ENCODE assay signal across 8 mouse cellular contexts in genomic region chr11:109320361-109320933, GRCm38 (mm10). TPM values are rescaled to one million over a fixed set of nuclear protein-coding genes. Genes with fewer than 3 reads are reported as not detected.
A peak's percentile ranks its signal among the peaks of the same experiment; 100 is the strongest.
DNase-seq lines count a peak whose midpoint lies in the region; ATAC-seq and TF ChIP-seq lines count a peak whose summit lies in the region.

No protein-coding gene starts in this region.

- WGBS in intestine, embryonic 14.5 days = 36% methylated on average over 8 of the region's 8 CpGs
- 51% methylated on average over 8 of the region's 8 CpGs for WGBS in intestine, postnatal 0 days
- 40% methylated on average over 8 of the region's 8 CpGs for WGBS in intestine, embryonic 15.5 days
- WGBS in midbrain, embryonic 14.5 days = 40% methylated on average over 8 of the region's 8 CpGs
- WGBS in liver, embryonic 12.5 days (ENCODE audit: insufficient replicate concordance) = 67% methylated on average over 8 of the region's 8 CpGs

- no peaks in the 10 kb centered on the region for H3K36me3 ChIP-seq in intestine, embryonic 14.5 days (ENCODE audit: control insufficient read depth, insufficient read depth, low read length)
- H3K36me3 ChIP-seq in intestine, postnatal 0 days (ENCODE audit: control insufficient read depth, insufficient read depth) = no peaks in the 10 kb centered on the region
- H3K36me3 ChIP-seq in intestine, embryonic 15.5 days = no peaks in the 10 kb centered on the region
- H3K36me3 ChIP-seq in midbrain, embryonic 14.5 days (ENCODE audit: control insufficient read depth, insufficient read depth, low read length) = no peaks in the 10 kb centered on the region
- H3K36me3 ChIP-seq in liver, embryonic 12.5 days = no peaks in the 10 kb centered on the region

- H3K4me3 ChIP-seq in intestine, embryonic 14.5 days (ENCODE audit: low read depth, low read length) = no peak overlapping the region
- H3K4me3 ChIP-seq in intestine, postnatal 0 days (ENCODE audit: low read depth, low read length) = no peak overlapping the region
- H3K4me3 ChIP-seq in intestine, embryonic 15.5 days (replicated peaks) = no peak overlapping the region
- H3K4me3 ChIP-seq in midbrain, embryonic 14.5 days (replicated peaks; ENCODE audit: low read depth, low read length) = no peak overlapping the region
- no peak overlapping the region for H3K4me3 ChIP-seq in liver, embryonic 12.5 days

- no peaks in the 10 kb centered on the region for H3K9me3 ChIP-seq in intestine, embryonic 14.5 days (ENCODE audit: control insufficient read depth, low read length)
- H3K9me3 ChIP-seq in intestine, postnatal 0 days (ENCODE audit: control insufficient read depth) = no peaks in the 10 kb centered on the region
- H3K9me3 ChIP-seq in intestine, embryonic 15.5 days = no peaks in the 10 kb centered on the region
- no peaks in the 10 kb centered on the region for H3K9me3 ChIP-seq in midbrain, embryonic 14.5 days (ENCODE audit: control insufficient read depth, low read length)
- H3K9me3 ChIP-seq in liver, embryonic 12.5 days (replicated peaks) = no peaks in the 10 kb centered on the region

- no peak overlapping the region for H3K9ac ChIP-seq in intestine, embryonic 14.5 days (ENCODE audit: low read length)
- H3K9ac ChIP-seq in intestine, postnatal 0 days (ENCODE audit: low read depth, low read length) = no peak overlapping the region
- H3K9ac ChIP-seq in intestine, embryonic 15.5 days = no peak overlapping the region
- no peak overlapping the region for H3K9ac ChIP-seq in midbrain, embryonic 14.5 days (replicated peaks; ENCODE audit: low read length)
- no peak overlapping the region for H3K9ac ChIP-seq in liver, embryonic 12.5 days

- no peak for TF ChIP-seq CTCF in intestine, postnatal 0 days (IDR thresholded peaks at IDR 0.05; ENCODE audit: low read depth)

- no peak overlapping the region for H3K4me2 ChIP-seq in intestine, embryonic 14.5 days (ENCODE audit: low read length)
- H3K4me2 ChIP-seq in intestine, postnatal 0 days (replicated peaks; ENCODE audit: low read depth) = no peak overlapping the region
- no peak overlapping the region for H3K4me2 ChIP-seq in intestine, embryonic 15.5 days (replicated peaks)
- H3K4me2 ChIP-seq in midbrain, embryonic 14.5 days (ENCODE audit: low read length) = no peak overlapping the region
- H3K4me2 ChIP-seq in liver, embryonic 12.5 days = no peak overlapping the region

- peak overlapping the region; percentile 43; the same call in 1 of the 2 replicates for H3K27ac ChIP-seq in intestine, embryonic 14.5 days (ENCODE audit: low read depth)
- no peak overlapping the region for H3K27ac ChIP-seq in intestine, postnatal 0 days (ENCODE audit: low read depth, low read length)
- peak overlapping the region; percentile 32; the same call in 1 of the 2 replicates for H3K27ac ChIP-seq in intestine, embryonic 15.5 days
- H3K27ac ChIP-seq in midbrain, embryonic 14.5 days (replicated peaks; ENCODE audit: low read depth, low read length) = peak overlapping the region; percentile 28
- H3K27ac ChIP-seq in liver, embryonic 12.5 days = no peak overlapping the region

- no peaks in the 10 kb centered on the region for H3K27me3 ChIP-seq in intestine, embryonic 14.5 days (replicated peaks; ENCODE audit: control insufficient read depth, insufficient read depth, low read length)
- H3K27me3 ChIP-seq in intestine, postnatal 0 days (replicated peaks; ENCODE audit: control insufficient read depth, insufficient read depth, low read length) = no peaks in the 10 kb centered on the region
- H3K27me3 ChIP-seq in intestine, embryonic 15.5 days (replicated peaks) = no peaks in the 10 kb centered on the region; the same call in 1 of the 2 replicates
- no peaks in the 10 kb centered on the region for H3K27me3 ChIP-seq in midbrain, embryonic 14.5 days (ENCODE audit: control insufficient read depth, insufficient read depth, low read length)
- peaks cover 13% of the 10 kb centered on the region for H3K27me3 ChIP-seq in liver, embryonic 12.5 days (replicated peaks)

- no peaks in the 10 kb centered on the region for H3K4me1 ChIP-seq in intestine, embryonic 14.5 days (replicated peaks; ENCODE audit: control insufficient read depth, insufficient read depth, low read length)
- H3K4me1 ChIP-seq in intestine, postnatal 0 days (replicated peaks; ENCODE audit: control insufficient read depth, insufficient read depth, low read length) = no peaks in the 10 kb centered on the region
- peaks cover 3% of the 10 kb centered on the region; the same call in 1 of the 2 replicates for H3K4me1 ChIP-seq in intestine, embryonic 15.5 days (replicated peaks)
- H3K4me1 ChIP-seq in midbrain, embryonic 14.5 days (ENCODE audit: control insufficient read depth, insufficient read depth, low read length) = no peaks in the 10 kb centered on the region; the same call in 1 of the 2 replicates
- H3K4me1 ChIP-seq in liver, embryonic 12.5 days = no peaks in the 10 kb centered on the region

- no peak for DNase-seq in intestine, embryonic 14.5 days (ENCODE audit: low spot score)
- peak; percentile 87 for DNase-seq in cerebellum, adult 9-11 months
- DNase-seq in midbrain, embryonic 14.5 days = peak; percentile 78
- no peak for DNase-seq in kidney, adult 9 months

- no peak for ATAC-seq in intestine, embryonic 14.5 days (replicated peaks; ENCODE audit: low FRiP score, low TSS enrichment, low read depth)
- no peak for ATAC-seq in intestine, postnatal 0 days
- ATAC-seq in intestine, embryonic 15.5 days = peak; percentile 69
- peak; percentile 57 for ATAC-seq in midbrain, embryonic 14.5 days (ENCODE audit: low FRiP score, low TSS enrichment)
- ATAC-seq in megakaryocyte progenitor cell, adult 5-6 weeks (replicated peaks; ENCODE audit: poor library complexity) = no peak
- no peak for ATAC-seq in liver, embryonic 12.5 days

RNA-seq across cellular contexts. Expression of gene Rgs9, which starts 22.5 kb away (rescaled TPM):
- polyA plus RNA-seq in intestine, embryonic 14.5 days (2014; fragmentation: Nextera tagmentation; extraction: Ambion mirVana) = 4.7 and 5.0 TPM in 2 replicates
- 2.6 and 2.8 TPM in 2 replicates for polyA plus RNA-seq in intestine, postnatal 0 days (2015; fragmentation: Nextera tagmentation; extraction: Ambion mirVana)
- 3.6 and 4.2 TPM in 2 replicates for polyA plus RNA-seq in intestine, embryonic 15.5 days (2015; fragmentation: Nextera tagmentation; extraction: Ambion mirVana)
- 9.7 and 12.4 TPM in 2 replicates for polyA plus RNA-seq in midbrain, embryonic 14.5 days (2014; fragmentation: Nextera tagmentation; extraction: Ambion mirVana)
- 0.77 TPM in 1 of 2 replicates, not detected in the other for total RNA-seq in megakaryocyte progenitor cell, adult 5-6 weeks (2015)
- 0.07 TPM in 1 of 2 replicates, not detected in the other for total RNA-seq in megakaryocyte progenitor cell, adult 5-6 weeks (2017)
- polyA plus RNA-seq in liver, embryonic 12.5 days (2016; fragmentation: Nextera tagmentation; extraction: Ambion mirVana) = 0.10 and 0.13 TPM in 2 replicates

RNA-seq across cellular contexts. Expression of gene Gna13, which starts 42.2 kb away (rescaled TPM):
- polyA plus RNA-seq in intestine, embryonic 14.5 days (2014; fragmentation: Nextera tagmentation; extraction: Ambion mirVana) = 36.9 and 38.0 TPM in 2 replicates
- 81.7 and 86.9 TPM in 2 replicates for polyA plus RNA-seq in intestine, postnatal 0 days (2015; fragmentation: Nextera tagmentation; extraction: Ambion mirVana)
- polyA plus RNA-seq in intestine, embryonic 15.5 days (2015; fragmentation: Nextera tagmentation; extraction: Ambion mirVana) = 32.2 and 32.7 TPM in 2 replicates
- polyA plus RNA-seq in midbrain, embryonic 14.5 days (2014; fragmentation: Nextera tagmentation; extraction: Ambion mirVana) = 16.4 and 21.7 TPM in 2 replicates
- total RNA-seq in megakaryocyte progenitor cell, adult 5-6 weeks (2015) = 50.4 and 59.9 TPM in 2 replicates
- 36.3 and 42.8 TPM in 2 replicates for total RNA-seq in megakaryocyte progenitor cell, adult 5-6 weeks (2017)
- 18.0 and 19.4 TPM in 2 replicates for polyA plus RNA-seq in liver, embryonic 12.5 days (2016; fragmentation: Nextera tagmentation; extraction: Ambion mirVana)

Comparison
In these comparisons a context has a peak if more than half of its experiments do, and no peak if none do; other contexts are left out.
1. ATAC-seq: peak in intestine, embryonic 15.5 days (single experiment) and midbrain, embryonic 14.5 days (single experiment); none in intestine, embryonic 14.5 days (single experiment), intestine, postnatal 0 days (single experiment), megakaryocyte progenitor cell, adult 5-6 weeks (single experiment) and liver, embryonic 12.5 days (single experiment).
2. H3K27ac ChIP-seq: peak in intestine, embryonic 14.5 days (single experiment), intestine, embryonic 15.5 days (single experiment) and midbrain, embryonic 14.5 days (single experiment); none in intestine, postnatal 0 days (single experiment) and liver, embryonic 12.5 days (single experiment).
3. DNase-seq: peak in cerebellum, adult 9-11 months (single experiment) and midbrain, embryonic 14.5 days (single experiment); none in intestine, embryonic 14.5 days (single experiment) and kidney, adult 9 months (single experiment).